Mouse (Mus musculus) heart, postnatal 14 days (tissue): Measurements from ENCODE around the gene Fcgr3. TPM values are rescaled to one million over a fixed set of nuclear protein-coding genes. Genes with fewer than 3 reads are reported as not detected.
A peak's percentile ranks its signal among the peaks of the same experiment; 100 is the strongest.

Source experiments
- DNase-seq, 2 experiments: peaks; one replicate each; pipeline ENCODE4 v3.0.0; 2021 to 2022
- intact Hi-C: fragments of 180-260 bp; cut with DNase I; formaldehyde crosslinking; loops from one replicate; pipeline ENCODE4 v1.15.1; 2025
- total RNA-seq, 2 experiments: library from RNA; stranded (reverse); gene quantifications; 2 replicates each; pipeline ENCODE4 v1.2.3; 2021

The Fcgr3 gene
- total RNA-seq, 2 experiments from 2014 or later = 11.8 to 11.9 TPM

- intact Hi-C loops = no loop called here
- no peak for DNase-seq
Observed at GRCm38 (mm10) chr1:171061566-171061965, 3.2 kb downstream of the Fcgr3 start.

DNA sequence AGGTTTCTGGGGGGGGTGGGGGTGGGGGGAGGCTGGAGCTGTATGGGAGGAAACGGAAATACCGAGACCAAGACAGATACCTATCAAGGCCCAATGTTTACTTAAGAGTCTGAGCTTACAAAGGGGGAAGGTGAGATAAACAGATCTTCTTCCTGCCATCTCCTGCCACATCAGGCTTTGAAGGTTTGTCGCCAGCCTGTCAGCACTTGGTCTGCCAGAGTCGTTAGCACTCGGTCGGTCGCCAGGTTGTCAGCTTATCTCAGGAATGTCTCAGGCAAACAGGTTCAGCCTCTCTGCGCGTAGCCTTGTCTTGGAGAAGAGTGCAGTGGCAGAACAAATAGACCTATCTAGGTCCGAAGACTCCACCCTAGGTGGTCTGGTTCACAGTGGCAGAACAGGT lies 4.3 kb downstream of the Fcgr3 start:
- no peak for DNase-seq
- intact Hi-C loops = no loop called here

- intact Hi-C loops = no loop called here
- no peak for DNase-seq
Observed at GRCm38 (mm10) chr1:171059203-171059602, 5.5 kb downstream of the Fcgr3 start.

- intact Hi-C loops = no loop called here
- DNase-seq = no peak
Observed at GRCm38 (mm10) chr1:171057253-171057652, 7.5 kb downstream of the Fcgr3 start.

GRCm38 (mm10) chr1:171053305-171053704 lies 11.4 kb downstream of the Fcgr3 start:
- intact Hi-C loops = no loop called here
- no peak for DNase-seq

DNA sequence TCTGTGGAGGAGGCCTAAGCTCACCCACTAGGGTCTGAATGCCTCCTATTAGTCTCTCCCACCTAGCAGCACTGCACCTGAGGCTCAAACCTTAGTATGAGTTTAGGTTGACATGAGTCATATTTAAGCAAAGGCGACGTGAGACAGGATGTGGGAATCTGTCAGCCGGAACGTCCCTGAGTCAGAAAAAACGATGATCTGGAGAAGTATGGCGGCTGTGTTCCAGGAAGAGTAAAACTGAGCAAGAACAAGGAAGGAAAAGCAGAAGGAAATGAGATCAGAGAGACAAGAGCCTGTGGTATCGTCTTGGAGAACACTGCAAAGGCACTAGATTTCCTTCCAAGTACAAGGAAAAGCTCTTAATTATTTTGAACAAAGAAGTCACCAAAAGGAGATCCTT lies 14.0 kb downstream of the Fcgr3 start:
- DNase-seq = no peak
- intact Hi-C loops = no loop called here

DNA sequence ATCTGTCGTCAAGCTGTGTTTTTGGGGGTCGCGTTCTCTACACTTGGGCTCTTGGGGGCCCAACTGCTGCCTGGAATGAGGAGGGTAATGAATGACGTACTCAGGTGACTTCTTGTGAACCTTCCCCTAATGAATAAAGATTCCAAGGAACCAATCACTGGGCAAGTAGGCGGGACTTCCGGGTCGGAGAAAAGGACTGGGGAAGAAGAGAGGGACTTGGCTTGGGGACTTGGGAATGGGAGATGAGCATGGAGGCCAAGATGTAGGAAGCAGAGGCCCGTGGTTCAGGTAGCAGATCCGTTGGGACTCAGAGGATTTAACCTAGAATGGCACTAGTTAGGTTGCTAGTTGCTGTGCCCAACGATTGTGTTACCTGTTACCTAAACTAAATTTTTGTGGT lies 15.5 kb downstream of the Fcgr3 start:
- no peak for DNase-seq
- intact Hi-C loops = no loop called here

DNA sequence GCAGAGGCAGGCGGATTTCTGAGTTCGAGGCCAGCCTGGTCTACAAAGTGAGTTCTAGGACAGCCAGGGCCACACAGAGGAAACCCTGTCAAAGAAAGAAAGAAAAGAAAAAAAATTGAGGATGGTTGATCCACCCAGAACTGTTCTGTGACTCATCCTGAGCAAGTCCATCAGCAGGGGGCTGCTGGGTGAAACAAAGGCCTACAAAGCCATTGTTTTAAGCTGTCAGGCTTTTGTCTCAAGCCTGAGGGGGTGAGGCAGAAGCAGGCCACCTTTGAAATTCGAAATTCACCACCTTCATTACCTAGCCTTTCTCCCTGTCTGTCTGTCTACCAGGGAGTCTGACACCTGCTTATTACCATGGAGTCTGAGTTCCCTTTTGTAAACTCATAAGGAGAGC lies 18.2 kb downstream of the Fcgr3 start:
- no peak for DNase-seq
- intact Hi-C loops = no loop called here

DNA sequence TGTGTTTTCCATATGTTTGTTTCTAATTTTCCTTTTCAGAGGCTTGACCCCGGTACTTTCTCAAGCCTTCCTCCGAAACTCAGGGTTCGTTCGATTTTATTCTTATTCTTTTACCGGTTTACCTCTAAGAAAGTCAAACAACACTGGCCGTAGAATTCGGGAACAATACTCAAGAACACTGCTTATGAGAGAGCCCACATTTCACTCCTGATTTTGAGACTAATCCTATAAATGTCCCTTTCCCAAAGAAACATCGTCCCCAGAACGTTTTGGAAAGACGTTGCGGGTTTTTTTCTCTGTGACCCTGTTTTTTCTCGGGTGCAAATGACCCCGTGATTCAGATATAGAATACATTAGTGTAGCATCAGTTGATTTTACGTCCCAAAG lies 19.7 kb downstream of the Fcgr3 start:
- DNase-seq = no peak
- intact Hi-C loops = no loop called here

DNA sequence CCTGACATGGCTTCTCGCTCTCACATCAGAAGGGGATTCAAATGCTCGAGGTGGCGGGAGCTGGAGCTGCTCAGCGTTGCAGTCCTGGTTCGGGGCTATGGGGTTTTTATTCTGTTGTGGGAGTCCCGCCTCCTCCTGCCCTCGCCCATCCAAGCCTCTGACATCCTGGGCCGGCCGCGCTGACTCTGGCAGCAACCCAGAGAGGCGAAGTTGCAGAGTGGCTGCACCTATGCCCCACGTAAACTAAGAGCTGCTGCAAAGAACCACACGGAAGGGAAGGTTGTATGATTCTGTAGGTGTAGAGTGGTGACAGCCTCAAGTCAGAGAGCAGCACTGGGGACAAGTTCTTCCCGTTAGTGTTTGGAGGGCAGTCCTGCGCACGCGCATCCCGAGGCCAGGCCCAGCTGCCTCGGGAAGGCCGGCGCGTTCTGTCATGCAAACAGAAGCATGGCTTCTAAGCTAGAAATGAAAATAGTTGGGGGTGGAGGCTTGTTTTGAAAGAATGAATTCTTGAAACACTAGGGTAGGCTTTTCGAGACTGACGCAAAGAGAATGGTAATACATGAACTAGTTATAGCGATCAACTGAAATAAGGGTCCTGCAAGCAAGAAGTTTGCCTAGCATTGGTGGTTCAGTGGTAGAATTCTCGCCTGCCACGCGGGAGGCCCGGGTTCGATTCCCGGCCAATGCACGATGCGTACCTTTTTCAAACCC lies 20.2 kb downstream of the Fcgr3 start:
- intact Hi-C loops = no loop called here
- DNase-seq = peak; percentile 89 to 91

DNA sequence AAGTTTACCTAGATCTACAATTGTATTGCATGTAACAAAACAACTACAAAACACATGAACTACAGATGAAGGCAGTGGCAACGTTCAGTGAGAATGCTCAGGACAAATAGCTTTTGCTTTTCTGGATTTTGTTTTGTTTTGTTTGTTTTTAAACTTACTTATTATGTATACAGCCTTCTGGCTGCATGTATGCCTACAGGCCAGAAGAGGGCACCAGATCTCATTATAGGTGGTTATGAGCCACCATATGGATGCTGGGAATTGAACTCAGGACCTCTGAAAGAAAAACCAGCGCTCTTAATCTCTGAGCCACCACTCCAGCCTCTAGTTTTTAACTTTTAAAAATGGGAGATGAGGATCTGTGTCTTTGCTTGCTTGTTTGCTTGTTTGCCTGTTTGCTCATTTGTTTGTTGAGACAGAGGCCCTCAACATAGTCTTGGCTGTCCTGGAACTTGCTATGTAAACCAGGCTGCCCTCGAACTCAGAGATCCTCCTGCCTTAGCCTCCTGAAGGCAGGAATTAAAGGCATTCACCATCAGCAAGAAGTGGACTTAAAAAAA lies 21.1 kb downstream of the Fcgr3 start:
- intact Hi-C loops = no loop called here
- DNase-seq = no peak

GRCm38 (mm10) chr1:171039880-171040279 lies 24.9 kb downstream of the Fcgr3 start:
- intact Hi-C loops = loop anchor here (2.0 kb wide), 1 partner anchor 63 kb away; no protein-coding TSS in a partner anchor

GRCm38 (mm10) chr1:171039135-171039534 lies 25.6 kb downstream of the Fcgr3 start:
- intact Hi-C loops = loop anchor here (2.0 kb wide), 1 partner anchor 64 kb away; no protein-coding TSS in a partner anchor

More at GRCm38 (mm10) chr1:171039880-171040279, 24.9 kb downstream of the Fcgr3 start:
- DNase-seq = no peak

DNA sequence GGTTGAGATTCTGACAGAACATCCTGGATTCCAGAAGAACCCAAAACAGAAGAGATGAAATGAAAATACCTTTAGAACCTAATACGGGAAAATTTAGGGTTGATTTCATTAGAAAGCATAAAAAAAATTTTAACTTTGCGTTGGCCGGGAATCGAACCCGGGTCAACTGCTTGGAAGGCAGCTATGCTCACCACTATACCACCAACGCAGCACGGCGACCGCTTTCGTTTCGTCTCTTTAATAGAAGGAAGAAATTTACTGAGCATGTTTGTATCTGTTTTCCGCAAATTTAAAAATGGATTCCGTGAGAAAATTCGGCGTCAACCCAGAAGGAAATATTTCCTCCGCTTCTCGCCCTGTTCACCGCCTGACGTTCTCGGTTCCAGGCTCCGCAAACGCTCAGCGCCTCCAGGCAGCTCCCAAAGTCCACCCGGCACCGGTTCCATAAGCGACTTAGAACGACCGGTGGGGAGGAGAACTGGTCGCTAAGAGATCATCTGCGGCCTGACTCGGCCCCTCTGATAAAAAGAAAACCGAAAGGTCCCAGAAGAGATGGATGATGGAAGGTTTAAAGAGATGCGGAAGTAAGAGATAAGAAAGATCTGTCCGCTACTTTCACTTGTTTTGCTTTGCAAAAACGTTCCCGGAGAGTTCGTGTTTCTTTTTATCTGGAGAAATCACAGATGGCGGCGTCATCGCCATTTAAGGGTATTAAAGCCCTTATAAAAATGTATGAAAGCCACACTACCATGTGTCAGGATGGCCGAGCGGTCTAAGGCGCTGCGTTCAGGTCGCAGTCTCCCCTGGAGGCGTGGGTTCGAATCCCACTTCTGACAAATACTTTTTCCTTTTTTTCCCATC lies 26.6 kb downstream of the Fcgr3 start:
- intact Hi-C loops = loop anchor here (2.0 kb wide), 1 partner anchor 65 kb away; no protein-coding TSS in a partner anchor
- DNase-seq = peak; percentile 81 to 84

More at GRCm38 (mm10) chr1:171039135-171039534, 25.6 kb downstream of the Fcgr3 start:
- no peak for DNase-seq

DNA sequence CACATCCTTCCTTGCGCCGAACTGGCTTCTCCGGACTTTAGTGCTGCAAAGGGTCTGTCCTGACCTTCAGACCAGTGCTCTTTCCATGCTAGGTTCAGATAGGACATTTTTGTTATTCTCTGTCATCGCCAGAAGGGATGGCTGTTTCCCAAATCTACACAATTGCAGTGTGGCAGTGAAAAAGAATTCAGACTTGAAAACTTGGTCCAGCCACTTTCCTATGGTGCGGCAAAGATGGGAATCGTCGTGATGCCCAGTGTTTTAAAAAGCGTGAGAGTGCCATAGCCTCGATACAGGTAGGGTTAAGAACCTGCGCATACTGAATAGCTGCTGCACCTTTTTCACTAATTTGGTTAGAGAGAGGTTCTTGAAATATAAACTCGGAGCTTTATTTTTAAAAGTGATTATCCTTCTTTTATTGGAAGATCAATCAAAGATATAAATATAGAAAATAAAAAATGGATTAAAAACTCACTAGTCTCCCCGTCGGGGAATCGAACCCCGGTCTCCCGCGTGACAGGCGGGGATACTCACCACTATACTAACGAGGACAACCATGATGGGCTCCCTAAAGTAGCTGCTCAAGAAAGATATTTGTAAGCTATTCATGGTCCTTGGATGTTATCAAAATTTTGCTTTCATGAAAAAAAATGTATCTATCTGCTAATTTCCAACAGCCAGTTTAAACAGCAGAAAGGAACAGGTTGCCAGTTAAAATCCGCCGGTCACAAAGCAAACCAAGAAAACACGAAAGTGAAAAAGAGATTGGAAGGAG lies 28.0 kb downstream of the Fcgr3 start:
- intact Hi-C loops = no loop called here
- DNase-seq = peak; percentile 66 to 74

DNA sequence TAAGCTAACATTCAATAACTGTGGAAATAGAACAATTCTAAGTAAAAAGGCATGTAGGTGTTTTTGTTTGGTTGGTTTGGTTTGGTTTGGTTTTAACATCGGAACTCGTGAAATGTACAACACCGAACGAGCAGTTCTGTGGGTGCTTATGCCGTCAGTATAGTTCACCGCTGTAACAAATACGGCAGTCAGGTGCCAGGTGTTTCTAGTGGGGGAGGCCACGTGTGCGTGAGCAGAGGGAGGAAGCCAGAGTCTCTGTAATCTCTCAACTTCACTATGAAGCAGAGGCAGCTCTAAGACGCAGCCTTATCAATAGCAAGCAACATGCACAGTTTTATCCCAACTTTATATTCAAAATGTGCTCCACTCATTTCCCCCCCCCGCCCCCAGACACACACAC lies 29.1 kb downstream of the Fcgr3 start:
- intact Hi-C loops = no loop called here
- DNase-seq = no peak

- no peak for DNase-seq
- intact Hi-C loops = no loop called here
Observed at GRCm38 (mm10) chr1:171034201-171034600, 30.5 kb downstream of the Fcgr3 start.

GRCm38 (mm10) chr1:171033756-171034155 lies 31.0 kb downstream of the Fcgr3 start:
- DNase-seq = peak; percentile 81 to 83

GRCm38 (mm10) chr1:171033196-171033595 lies 31.5 kb downstream of the Fcgr3 start:
- DNase-seq = no peak

More at GRCm38 (mm10) chr1:171033756-171034155, 31.0 kb downstream of the Fcgr3 start:
- intact Hi-C loops = no loop called here

DNA sequence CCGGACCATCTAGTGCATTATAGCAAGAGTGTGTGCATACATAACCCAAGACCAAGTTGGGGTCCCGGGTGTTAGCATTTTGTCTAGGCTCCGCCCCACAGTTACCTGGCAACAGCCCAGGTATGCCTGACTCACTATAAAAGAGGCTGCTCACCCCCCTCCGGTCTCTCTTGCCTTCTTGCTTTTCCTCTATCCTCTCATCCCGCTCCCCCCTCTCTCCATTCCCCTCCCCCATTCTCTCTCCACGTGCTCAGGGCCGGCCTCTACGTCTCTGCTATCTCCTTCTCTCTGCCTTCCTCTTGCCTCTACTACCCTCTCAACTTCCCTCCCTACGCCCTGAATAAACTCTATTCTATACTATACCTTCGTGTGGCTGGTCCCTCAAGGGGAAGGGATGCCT lies 32.0 kb downstream of the Fcgr3 start:
- intact Hi-C loops = no loop called here
- no peak for DNase-seq

More at GRCm38 (mm10) chr1:171033196-171033595, 31.5 kb downstream of the Fcgr3 start:
- intact Hi-C loops = no loop called here
